Comparison of ENCODE assay signal across 9 mouse cellular contexts in the genomic region with DNA sequence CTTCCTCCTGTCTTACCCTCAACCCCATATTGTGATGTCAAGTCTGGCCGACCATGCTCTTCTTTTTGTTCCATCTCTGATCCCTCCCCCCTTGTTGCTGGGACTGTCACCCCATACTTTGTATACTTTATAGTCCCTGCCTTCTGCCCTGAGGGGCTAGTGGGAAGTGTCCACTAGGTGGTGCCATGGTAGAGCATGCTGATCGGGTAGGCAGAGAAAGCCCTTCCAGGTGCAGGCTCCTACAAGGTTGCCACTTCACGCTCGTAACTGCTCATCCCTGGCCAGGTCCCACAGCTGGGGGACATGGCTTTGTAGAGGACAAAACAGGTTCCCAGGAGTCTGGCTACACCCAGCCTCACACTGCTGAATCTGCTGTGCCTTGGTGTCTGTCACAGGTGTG. TPM values are rescaled to one million over a fixed set of nuclear protein-coding genes. Genes with fewer than 3 reads are reported as not detected.
DNase-seq lines count a peak whose midpoint lies in the region; ATAC-seq and TF ChIP-seq lines count a peak whose summit lies in the region.
"Had no signal": no experiment of that assay in that cellular context is flagged by ENCODE, and none has a peak within 500 bp of the region (broad histone marks: within the 10 kb centered on the region; RNA-seq: fewer than 3 reads in every experiment).

No protein-coding gene starts in this region.

- WGBS in midbrain, embryonic 16.5 days = 73% methylated on average over 4 of the region's 4 CpGs

- H3K9ac ChIP-seq in midbrain, embryonic 16.5 days (ENCODE audit: low read depth, low read length) = no peak overlapping the region
- H3K9ac ChIP-seq: embryonic facial prominence, embryonic 15.5 days; limb, embryonic 15.5 days had no signal

- peak overlapping the region; percentile 54 for H3K4me2 ChIP-seq in myocyte (ENCODE audit: low read depth)
- no peak overlapping the region for H3K4me2 ChIP-seq in midbrain, embryonic 16.5 days (ENCODE audit: low read length)
- H3K4me2 ChIP-seq: embryonic facial prominence, embryonic 15.5 days; limb, embryonic 15.5 days had no signal

- H3ac ChIP-seq in myocyte (ENCODE audit: control insufficient read depth, insufficient read length) = no peak overlapping the region

- peak; percentile 17 for DNase-seq in layer of hippocampus, adult 9-10 months (ENCODE audit: low spot score)
- no peak for DNase-seq in layer of hippocampus, adult 9-11 months
- peak; percentile 51 for DNase-seq in NIH3T3 (ENCODE audit: low read depth)
- no peak for DNase-seq in left cerebral cortex, adult 9 months (ENCODE audit: low spot score in 2 of 2)

- H3K36me3 ChIP-seq in myocyte (ENCODE audit: control insufficient read depth, insufficient read depth) = peaks cover 4% of the 10 kb centered on the region
- no peaks in the 10 kb centered on the region for H3K36me3 ChIP-seq in midbrain, embryonic 16.5 days (ENCODE audit: control insufficient read depth, insufficient read depth, low read length)

- no peaks in the 10 kb centered on the region for H3K4me1 ChIP-seq in cortical plate, adult 2 months (ENCODE audit: control insufficient read depth, insufficient read depth, low read length)
- no peaks in the 10 kb centered on the region for H3K4me1 ChIP-seq in midbrain, embryonic 16.5 days (ENCODE audit: control insufficient read depth, insufficient read depth, low read length)

- H3K79me2 ChIP-seq in myocyte (ENCODE audit: control insufficient read depth, insufficient read depth) = peaks cover 100% of the 10 kb centered on the region

- no peaks in the 10 kb centered on the region for H3K9me3 ChIP-seq in midbrain, embryonic 16.5 days (replicated peaks; ENCODE audit: control insufficient read depth, low read length, poor library complexity, severe bottlenecking)
- H3K9me3 ChIP-seq: embryonic facial prominence, embryonic 15.5 days; limb, embryonic 15.5 days had no signal

- TF ChIP-seq CTCF in cortical plate, adult 2 months (IDR thresholded peaks at IDR 0.05; ENCODE audit: extremely low read depth, insufficient read depth, low read length) = peak; percentile 67

- ATAC-seq in midbrain, embryonic 16.5 days = no peak

- no peak overlapping the region for H3K4me3 ChIP-seq in cortical plate, adult 2 months (ENCODE audit: insufficient read depth, low read length)
- no peak overlapping the region for H3K4me3 ChIP-seq in myocyte
- no peak overlapping the region for H3K4me3 ChIP-seq in midbrain, embryonic 16.5 days (ENCODE audit: low read depth, low read length)
- H3K4me3 ChIP-seq: embryonic facial prominence, embryonic 15.5 days; limb, embryonic 15.5 days had no signal

- TF ChIP-seq POLR2A in cortical plate, adult 2 months (IDR thresholded peaks at IDR 0.05; ENCODE audit: extremely low read depth, insufficient read depth, low read length) = no peak
- no peak for TF ChIP-seq POLR2A in myocyte (IDR thresholded peaks at IDR 0.05; ENCODE audit: insufficient read length, low read depth)

- H3K27ac ChIP-seq in cortical plate, adult 2 months (ENCODE audit: insufficient read depth, low read length) = no peak overlapping the region
- no peak overlapping the region for H3K27ac ChIP-seq in midbrain, embryonic 16.5 days (ENCODE audit: low read length)
- H3K27ac ChIP-seq: embryonic facial prominence, embryonic 15.5 days; limb, embryonic 15.5 days had no signal

- no peaks in the 10 kb centered on the region for H3K27me3 ChIP-seq in myocyte (ENCODE audit: control insufficient read depth, insufficient read depth, insufficient read length)
- H3K27me3 ChIP-seq in midbrain, embryonic 16.5 days (ENCODE audit: control insufficient read depth, insufficient read depth, low read depth, low read length) = no peaks in the 10 kb centered on the region
- H3K27me3 ChIP-seq: embryonic facial prominence, embryonic 15.5 days; limb, embryonic 15.5 days had no signal

TF ChIP-seq in myocyte, 11 proteins besides CTCF, POLR2A, EP300 and RAD21:
- no peak for TF ChIP-seq E2F4 (IDR thresholded peaks at IDR 0.05; ENCODE audit: insufficient read depth)
- TF ChIP-seq TCF12 (IDR thresholded peaks at IDR 0.05; ENCODE audit: insufficient read depth, poor library complexity, severe bottlenecking) = no peak
TF ChIP-seq in myocyte: peak in this region for 0.

RNA-seq across cellular contexts. Expression of a gene that starts 29.5 kb away (rescaled TPM):
- 32.6 and 34.1 TPM in 2 replicates for polyA plus RNA-seq in cortical plate, adult 2 months (2012; rRNA removed)
- polyA plus RNA-seq in myocyte (2012; fragmentation: generic; extraction: Trizol) = 172 TPM
- polyA plus RNA-seq in midbrain, embryonic 16.5 days (2015; fragmentation: Nextera tagmentation; extraction: Ambion mirVana) = 5.9 and 6.4 TPM in 2 replicates

Comparison
In these comparisons a context has a peak if more than half of its experiments do, and no peak if none do; other contexts are left out.
1. DNase-seq: peak in layer of hippocampus, adult 9-10 months (single experiment) and NIH3T3 (single experiment); none in layer of hippocampus, adult 9-11 months (single experiment) and left cerebral cortex, adult 9 months (0 of 2).